Mouse (Mus musculus): ENCODE results near the gene Hsdl2. TPM values are rescaled to one million over a fixed set of nuclear protein-coding genes. Genes with fewer than 3 reads are reported as not detected.

The Hsdl2 gene
- polyA plus RNA-seq (2015; fragmentation: Nextera tagmentation; extraction: Ambion mirVana) = 42.9 and 59.2 TPM in 2 replicates

DNA sequence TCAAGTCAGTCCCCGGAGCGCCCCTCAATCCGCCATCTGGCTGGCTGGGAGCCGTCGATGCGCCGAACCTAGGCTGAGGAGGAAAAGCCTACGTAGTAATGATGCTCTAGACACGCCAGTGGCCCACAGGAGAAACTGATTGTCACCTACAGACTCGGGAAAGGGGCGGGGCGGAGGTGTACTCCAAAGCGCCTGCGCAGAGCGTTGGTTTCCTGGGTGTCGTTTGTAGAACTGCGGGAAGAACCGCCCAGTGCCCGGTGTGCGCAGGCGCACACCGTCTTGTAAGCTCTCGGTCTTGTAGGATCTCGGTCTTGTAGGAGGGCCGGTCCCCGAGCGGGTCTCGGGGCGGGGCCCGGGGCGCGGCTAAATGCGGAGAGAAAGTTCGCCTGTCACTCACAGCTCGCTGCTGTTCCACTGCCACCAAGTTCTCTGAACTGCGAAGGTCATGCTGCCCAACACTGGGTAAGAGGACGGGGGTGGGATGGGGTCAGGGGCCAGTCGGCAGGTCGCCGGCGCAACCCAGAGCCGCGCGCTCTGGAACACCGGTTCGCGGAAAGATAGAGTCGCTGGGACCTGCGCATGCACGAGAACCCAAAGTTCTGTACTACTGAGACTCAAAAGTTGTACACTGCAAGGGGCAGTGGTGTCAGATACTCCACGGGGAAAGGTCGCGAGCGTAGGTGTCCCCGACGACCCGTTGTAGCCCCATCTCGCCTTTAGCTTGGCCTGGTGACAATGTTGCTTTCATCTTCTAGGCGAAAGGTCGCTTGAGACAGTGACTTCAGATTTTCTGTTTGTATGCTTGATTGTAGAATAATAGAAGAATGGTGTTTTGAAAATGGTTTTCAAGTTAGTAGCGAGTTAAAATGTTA is at the start of gene Hsdl2:
Gene Hsdl2 (plus strand): TSS at position 250 of the 872 bp plus-strand sequence.

GRCm38 (mm10) chr4:59549175-59549976 is 32.0 kb upstream of the Hsdl2 start, which contains the start of gene Ptbp3:
Gene Ptbp3, minus strand, starts transcription at chr4:59549364.

GRCm38 (mm10) chr4:59625998-59626910 is 44.9 kb downstream of the Hsdl2 start, which contains the start of gene E130308A19Rik:
Gene E130308A19Rik, plus strand, starts transcription at chr4:59626211.

Other genes starting within 250 kb of the Hsdl2 start
- 4.5 and 6.9 TPM in 2 replicates for gene Susd1, start 142.9 kb upstream of the Hsdl2 start, polyA plus RNA-seq (2015; fragmentation: Nextera tagmentation; extraction: Ambion mirVana)
- 28.8 and 41.8 TPM in 2 replicates for gene Ptbp3, start 32.2 kb upstream of the Hsdl2 start, polyA plus RNA-seq (2015; fragmentation: Nextera tagmentation; extraction: Ambion mirVana)
- 11.6 and 21.2 TPM in 2 replicates for gene E130308A19Rik, start 44.6 kb downstream of the Hsdl2 start, polyA plus RNA-seq (2015; fragmentation: Nextera tagmentation; extraction: Ambion mirVana)
- 18.8 and 27.8 TPM in 2 replicates for gene Inip, start 220.0 kb downstream of the Hsdl2 start, polyA plus RNA-seq (2015; fragmentation: Nextera tagmentation; extraction: Ambion mirVana)
- gene Snx30, start 224.3 kb downstream of the Hsdl2 start, polyA plus RNA-seq (2015; fragmentation: Nextera tagmentation; extraction: Ambion mirVana) = 5.7 and 7.0 TPM in 2 replicates